Mouse (Mus musculus): Measurements from ENCODE around the gene Rpl9-ps6. TPM values are rescaled to one million over a fixed set of nuclear protein-coding genes. Genes with fewer than 3 reads are reported as not detected.
"Not testable (repeated sequence)": the region's sequence is repeated elsewhere in the genome, so short reads cannot be mapped to it uniquely, and the experiment has no call there.

Rpl9-ps6 gene
- polyA plus RNA-seq, 1 experiment from 2014 or later = 180 TPM

DNA sequence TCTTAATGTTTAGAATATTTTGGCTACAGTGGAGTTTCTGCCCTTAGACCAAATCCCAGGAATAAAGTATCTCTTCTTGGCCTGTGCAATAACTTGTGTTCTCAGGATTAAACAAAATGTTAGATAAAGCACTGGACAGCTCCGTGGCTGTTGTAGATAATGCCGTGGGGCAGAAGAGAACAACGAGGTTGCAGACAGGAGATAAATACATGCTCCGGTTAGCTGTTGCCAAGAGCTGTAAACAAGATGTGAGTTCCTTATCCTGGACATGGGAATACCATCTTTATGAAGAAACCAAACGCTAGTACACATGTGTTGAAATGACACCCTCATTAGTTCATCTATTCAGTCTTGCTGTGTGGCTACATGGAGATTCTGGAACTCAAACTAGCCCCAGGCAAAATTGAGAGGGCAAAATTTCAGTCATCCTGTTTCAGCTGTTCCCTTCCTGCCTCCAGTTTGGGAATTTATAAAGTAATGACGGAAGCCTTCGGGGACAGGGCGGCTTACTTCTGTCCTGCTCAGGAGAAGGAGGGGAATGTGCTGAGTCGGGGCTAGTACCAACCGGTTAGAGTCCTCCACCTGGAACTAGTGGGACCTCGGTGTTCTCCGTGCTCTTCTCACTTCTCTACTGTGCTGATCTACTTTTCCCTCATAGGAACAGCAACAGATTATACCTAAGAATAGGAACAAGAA is 9.8 kb upstream of the Rpl9-ps6 start:
- no peaks in the 10 kb centered on the region for H3K27me3 ChIP-seq (replicated peaks; ENCODE audit: control insufficient read depth, insufficient read depth, low read length)
- no peak overlapping the region for H3K4me2 ChIP-seq (ENCODE audit: low read depth, low read length)
- H3K4me1 ChIP-seq (ENCODE audit: control insufficient read depth, insufficient read depth, low read length) = no peaks in the 10 kb centered on the region
- H3K9ac ChIP-seq (ENCODE audit: low read depth, low read length) = no peak overlapping the region
- DNase-seq (ENCODE audit: low spot score) (no peak), ATAC-seq (ENCODE audit: low read depth) (no peak)
- 71% methylated on average over 12 of the region's 12 CpGs for WGBS
- H3K9me3 ChIP-seq (ENCODE audit: control insufficient read depth, low read length) = no peaks in the 10 kb centered on the region
- no peak overlapping the region for H3K27ac ChIP-seq (replicated peaks; ENCODE audit: low read depth, low read length)
- no peaks in the 10 kb centered on the region for H3K36me3 ChIP-seq (ENCODE audit: control insufficient read depth, insufficient read depth, low read length)
- H3K4me3 ChIP-seq (ENCODE audit: low read depth, low read length) = no peak overlapping the region

- Histone ChIP-seq H3K27me3 (replicated peaks; ENCODE audit: control insufficient read depth, insufficient read depth, low read length) (no peaks in the 10 kb centered on the region), H3K27ac (replicated peaks; ENCODE audit: low read depth, low read length) (no peak overlapping the region), H3K4me2 (ENCODE audit: low read depth, low read length) (no peak overlapping the region), H3K4me1 (ENCODE audit: control insufficient read depth, insufficient read depth, low read length) (no peaks in the 10 kb centered on the region), H3K4me3 (ENCODE audit: low read depth, low read length) (no peak overlapping the region), H3K9ac (ENCODE audit: low read depth, low read length) (no peak overlapping the region), H3K9me3 (ENCODE audit: control insufficient read depth, low read length) (no peaks in the 10 kb centered on the region), H3K36me3 (ENCODE audit: control insufficient read depth, insufficient read depth, low read length) (no peaks in the 10 kb centered on the region)
- DNase-seq (ENCODE audit: low spot score) = no peak
- ATAC-seq (ENCODE audit: low read depth) = no peak
- 82% methylated on average over 13 of the region's 13 CpGs for WGBS
These were observed 4.3 kb upstream of the Rpl9-ps6 start for GRCm38 (mm10) chr19:32470570-32471263.

DNA sequence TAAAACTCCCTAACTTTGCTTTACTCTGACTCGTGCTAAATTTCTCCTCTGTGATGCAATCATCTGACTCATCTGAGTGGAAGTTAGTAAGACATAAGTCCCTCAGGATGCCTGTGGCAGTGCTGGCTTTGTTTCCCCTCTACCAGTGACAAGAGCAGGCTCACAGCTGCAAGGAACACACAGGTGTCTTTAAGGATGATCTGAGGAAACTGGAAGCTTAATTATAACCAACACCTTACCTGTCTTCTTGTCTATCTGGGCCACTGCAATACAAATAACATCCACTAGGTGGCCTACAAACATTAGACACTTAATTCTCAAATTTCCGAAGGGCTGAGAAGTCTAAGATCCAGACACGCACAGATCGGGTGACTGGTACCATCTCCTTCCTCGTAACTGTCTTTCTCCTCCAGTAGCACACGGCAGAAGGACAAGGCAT is 3.7 kb upstream of the Rpl9-ps6 start:
- Histone ChIP-seq H3K4me2 (ENCODE audit: low read depth, low read length) (no peak overlapping the region), H3K27ac (replicated peaks; ENCODE audit: low read depth, low read length) (no peak overlapping the region), H3K9me3 (ENCODE audit: control insufficient read depth, low read length) (no peaks in the 10 kb centered on the region), H3K36me3 (ENCODE audit: control insufficient read depth, insufficient read depth, low read length) (no peaks in the 10 kb centered on the region), H3K27me3 (replicated peaks; ENCODE audit: control insufficient read depth, insufficient read depth, low read length) (no peaks in the 10 kb centered on the region), H3K4me1 (ENCODE audit: control insufficient read depth, insufficient read depth, low read length) (no peaks in the 10 kb centered on the region), H3K9ac (ENCODE audit: low read depth, low read length) (no peak overlapping the region), H3K4me3 (ENCODE audit: low read depth, low read length) (no peak overlapping the region)
- ATAC-seq (ENCODE audit: low read depth) (no peak), DNase-seq (ENCODE audit: low spot score) (peak; percentile 60)
- 17% methylated on average over 6 of the region's 6 CpGs for WGBS

GRCm38 (mm10) chr19:32467325-32467724 is 947 bp upstream of the Rpl9-ps6 start:
- H3K9me3 ChIP-seq (ENCODE audit: control insufficient read depth, low read length) = no peaks in the 10 kb centered on the region
- WGBS = 87% methylated on average over 5 of the region's 5 CpGs
- H3K27me3 ChIP-seq (replicated peaks; ENCODE audit: control insufficient read depth, insufficient read depth, low read length) = no peaks in the 10 kb centered on the region
- H3K27ac ChIP-seq (replicated peaks; ENCODE audit: low read depth, low read length) = no peak overlapping the region
- H3K9ac ChIP-seq (ENCODE audit: low read depth, low read length) = no peak overlapping the region
- no peak overlapping the region for H3K4me2 ChIP-seq (ENCODE audit: low read depth, low read length)
- H3K36me3 ChIP-seq (ENCODE audit: control insufficient read depth, insufficient read depth, low read length) = no peaks in the 10 kb centered on the region
- ATAC-seq (ENCODE audit: low read depth) (no peak), DNase-seq (ENCODE audit: low spot score) (no peak)
- no peak overlapping the region for H3K4me3 ChIP-seq (ENCODE audit: low read depth, low read length)
- no peaks in the 10 kb centered on the region for H3K4me1 ChIP-seq (ENCODE audit: control insufficient read depth, insufficient read depth, low read length)

DNA sequence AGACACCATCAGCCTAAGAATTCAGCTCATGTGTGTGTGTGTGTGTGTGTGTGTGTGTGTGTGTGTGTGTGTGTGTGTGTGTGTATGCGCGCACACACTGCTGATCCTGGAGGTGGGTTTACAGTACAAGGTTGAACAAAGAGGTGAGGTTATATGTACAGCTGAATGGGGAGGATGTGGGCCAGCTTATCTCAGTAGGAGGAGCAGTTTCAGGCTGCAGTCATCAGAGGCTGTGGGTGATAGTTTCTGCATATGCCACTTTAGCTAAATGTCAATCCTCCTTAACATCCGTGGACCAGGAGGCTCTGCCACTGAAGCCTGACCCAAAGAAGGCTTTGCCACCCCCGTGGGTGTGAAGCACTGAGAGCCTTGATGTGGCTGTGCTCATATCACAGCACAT is 1.1 kb downstream of the Rpl9-ps6 start:
- ATAC-seq (ENCODE audit: low read depth) = no peak
- H3K4me2 ChIP-seq (ENCODE audit: low read depth, low read length) = no peak overlapping the region
- no peak for DNase-seq (ENCODE audit: low spot score)
- 61% methylated on average over 3 of the region's 4 CpGs for WGBS
- no peak overlapping the region for H3K4me3 ChIP-seq (ENCODE audit: low read depth, low read length)
- H3K27me3 ChIP-seq (replicated peaks; ENCODE audit: control insufficient read depth, insufficient read depth, low read length) = no peaks in the 10 kb centered on the region
- no peak overlapping the region for H3K27ac ChIP-seq (replicated peaks; ENCODE audit: low read depth, low read length)
- no peaks in the 10 kb centered on the region for H3K36me3 ChIP-seq (ENCODE audit: control insufficient read depth, insufficient read depth, low read length)
- H3K9ac ChIP-seq (ENCODE audit: low read depth, low read length) = no peak overlapping the region
- H3K4me1 ChIP-seq (ENCODE audit: control insufficient read depth, insufficient read depth, low read length) = no peaks in the 10 kb centered on the region
- no peaks in the 10 kb centered on the region for H3K9me3 ChIP-seq (ENCODE audit: control insufficient read depth, low read length)

DNA sequence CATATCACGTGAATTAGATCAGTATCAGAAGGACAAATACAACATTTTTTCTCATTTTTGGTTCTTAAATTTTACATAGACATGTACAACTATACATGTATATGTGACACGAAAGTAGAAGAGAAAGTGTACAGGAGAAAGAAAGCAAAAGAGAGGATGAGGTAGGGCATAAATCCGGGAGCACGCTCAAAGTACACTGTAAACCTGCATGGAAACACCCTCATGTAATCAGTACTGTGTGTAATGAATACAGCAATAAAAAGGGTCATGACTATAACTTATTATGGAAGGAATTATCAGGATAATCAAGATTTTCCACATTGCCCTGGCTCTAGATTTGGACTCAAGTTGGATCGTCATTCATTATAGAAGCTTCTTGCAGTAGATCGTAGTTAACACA is 3.3 kb downstream of the Rpl9-ps6 start:
- H3K4me3 ChIP-seq (ENCODE audit: low read depth, low read length) = no peak overlapping the region
- H3K27ac ChIP-seq (replicated peaks; ENCODE audit: low read depth, low read length) = no peak overlapping the region
- H3K36me3 ChIP-seq (ENCODE audit: control insufficient read depth, insufficient read depth, low read length) = no peaks in the 10 kb centered on the region
- peaks cover 5% of the 10 kb centered on the region; the same call in 1 of the 2 replicates for H3K9me3 ChIP-seq (ENCODE audit: control insufficient read depth, low read length)
- no peak overlapping the region for H3K9ac ChIP-seq (ENCODE audit: low read depth, low read length)
- H3K4me2 ChIP-seq (ENCODE audit: low read depth, low read length) = no peak overlapping the region
- no peaks in the 10 kb centered on the region for H3K4me1 ChIP-seq (ENCODE audit: control insufficient read depth, insufficient read depth, low read length)
- 93% methylated on average over 6 of the region's 6 CpGs for WGBS
- ATAC-seq (ENCODE audit: low read depth) (no peak), DNase-seq (ENCODE audit: low spot score) (no peak)
- no peaks in the 10 kb centered on the region for H3K27me3 ChIP-seq (replicated peaks; ENCODE audit: control insufficient read depth, insufficient read depth, low read length)

- 85% methylated on average over 8 of the region's 8 CpGs for WGBS
These were observed 8.7 kb downstream of the Rpl9-ps6 start for GRCm38 (mm10) chr19:32457631-32458030.

DNA sequence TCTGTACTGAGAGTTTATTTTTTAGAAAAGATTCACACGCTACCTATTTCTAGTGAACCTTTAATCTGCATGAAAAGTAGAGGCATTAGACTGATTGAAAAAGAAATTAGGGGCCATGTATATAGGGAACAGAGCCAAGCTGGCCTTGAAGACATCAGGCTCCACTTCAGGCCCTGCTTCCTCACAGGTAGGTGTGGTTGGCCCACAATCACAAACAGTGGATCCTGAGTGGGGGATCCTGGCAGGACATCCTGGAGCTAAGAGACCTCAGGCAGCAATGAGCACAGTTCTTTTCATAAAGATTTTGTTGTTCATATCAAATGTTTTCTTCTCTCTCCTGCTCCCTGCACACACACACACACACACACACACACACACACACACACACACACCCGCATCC is 9.6 kb downstream of the Rpl9-ps6 start:
- Histone ChIP-seq H3K4me2 (ENCODE audit: low read depth, low read length) (no peak overlapping the region), H3K9ac (ENCODE audit: low read depth, low read length) (no peak overlapping the region), H3K36me3 (ENCODE audit: control insufficient read depth, insufficient read depth, low read length) (no peaks in the 10 kb centered on the region), H3K27ac (replicated peaks; ENCODE audit: low read depth, low read length) (no peak overlapping the region), H3K4me3 (ENCODE audit: low read depth, low read length) (no peak overlapping the region), H3K27me3 (replicated peaks; ENCODE audit: control insufficient read depth, insufficient read depth, low read length) (no peaks in the 10 kb centered on the region), H3K4me1 (ENCODE audit: control insufficient read depth, insufficient read depth, low read length) (no peaks in the 10 kb centered on the region), H3K9me3 (ENCODE audit: control insufficient read depth, low read length) (peaks cover 5% of the 10 kb centered on the region; the same call in 1 of the 2 replicates)
- no peak for ATAC-seq (ENCODE audit: low read depth)
- DNase-seq (ENCODE audit: low spot score) = no peak
- WGBS = 88% methylated on average over 2 of the region's 2 CpGs

More at GRCm38 (mm10) chr19:32457631-32458030, 8.7 kb downstream of the Rpl9-ps6 start:
- not testable (repeated sequence) for H3K27ac ChIP-seq (replicated peaks; ENCODE audit: low read depth, low read length); H3K4me3 ChIP-seq (ENCODE audit: low read depth, low read length); ATAC-seq (ENCODE audit: low read depth); DNase-seq (ENCODE audit: low spot score); H3K27me3 ChIP-seq (replicated peaks; ENCODE audit: control insufficient read depth, insufficient read depth, low read length); H3K4me1 ChIP-seq (ENCODE audit: control insufficient read depth, insufficient read depth, low read length); H3K4me2 ChIP-seq (ENCODE audit: low read depth, low read length); H3K9ac ChIP-seq (ENCODE audit: low read depth, low read length); H3K36me3 ChIP-seq (ENCODE audit: control insufficient read depth, insufficient read depth, low read length); H3K9me3 ChIP-seq (ENCODE audit: control insufficient read depth, low read length)

DNA sequence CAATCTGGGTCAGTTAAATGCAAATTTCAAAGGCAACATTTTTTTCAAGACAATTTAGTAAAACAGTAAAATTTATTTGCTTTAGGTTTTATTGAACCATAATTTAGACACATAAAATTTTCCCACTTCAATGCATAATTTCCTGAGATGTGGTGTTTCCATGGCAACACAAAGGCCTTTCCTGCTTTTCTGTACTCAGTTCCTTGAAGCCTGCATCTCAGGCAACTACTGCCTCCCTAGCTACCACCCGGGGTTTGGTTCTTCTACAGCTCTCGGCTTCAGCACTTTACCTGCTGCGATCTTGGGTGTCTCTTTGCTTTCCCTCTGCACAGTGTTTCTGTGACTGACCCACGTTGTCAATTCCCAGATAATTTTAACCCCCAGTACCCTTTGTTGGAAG is 14.1 kb downstream of the Rpl9-ps6 start:
- H3K4me3 ChIP-seq (ENCODE audit: low read depth, low read length) = no peak overlapping the region
- H3K36me3 ChIP-seq (ENCODE audit: control insufficient read depth, insufficient read depth, low read length) = no peaks in the 10 kb centered on the region
- H3K27me3 ChIP-seq (replicated peaks; ENCODE audit: control insufficient read depth, insufficient read depth, low read length) = no peaks in the 10 kb centered on the region
- DNase-seq (ENCODE audit: low spot score) (no peak), ATAC-seq (ENCODE audit: low read depth) (no peak)
- no peak overlapping the region for H3K9ac ChIP-seq (ENCODE audit: low read depth, low read length)
- H3K4me1 ChIP-seq (ENCODE audit: control insufficient read depth, insufficient read depth, low read length) = no peaks in the 10 kb centered on the region
- no peak overlapping the region for H3K4me2 ChIP-seq (ENCODE audit: low read depth, low read length)
- WGBS = 78% methylated on average over 4 of the region's 4 CpGs
- no peaks in the 10 kb centered on the region for H3K9me3 ChIP-seq (ENCODE audit: control insufficient read depth, low read length)
- no peak overlapping the region for H3K27ac ChIP-seq (replicated peaks; ENCODE audit: low read depth, low read length)

Measured in embryonic facial prominence, embryonic 14.5 days (tissue).